Mouse (Mus musculus): ENCODE results near the gene Lmo2. TPM values are rescaled to one million over a fixed set of nuclear protein-coding genes. Genes with fewer than 3 reads are reported as not detected.
A peak's percentile ranks its signal among the peaks of the same experiment; 100 is the strongest.

The Lmo2 gene
- polyA plus RNA-seq (2015; fragmentation: Nextera tagmentation; extraction: Ambion mirVana) = 19.8 and 23.3 TPM in 2 replicates

DNA sequence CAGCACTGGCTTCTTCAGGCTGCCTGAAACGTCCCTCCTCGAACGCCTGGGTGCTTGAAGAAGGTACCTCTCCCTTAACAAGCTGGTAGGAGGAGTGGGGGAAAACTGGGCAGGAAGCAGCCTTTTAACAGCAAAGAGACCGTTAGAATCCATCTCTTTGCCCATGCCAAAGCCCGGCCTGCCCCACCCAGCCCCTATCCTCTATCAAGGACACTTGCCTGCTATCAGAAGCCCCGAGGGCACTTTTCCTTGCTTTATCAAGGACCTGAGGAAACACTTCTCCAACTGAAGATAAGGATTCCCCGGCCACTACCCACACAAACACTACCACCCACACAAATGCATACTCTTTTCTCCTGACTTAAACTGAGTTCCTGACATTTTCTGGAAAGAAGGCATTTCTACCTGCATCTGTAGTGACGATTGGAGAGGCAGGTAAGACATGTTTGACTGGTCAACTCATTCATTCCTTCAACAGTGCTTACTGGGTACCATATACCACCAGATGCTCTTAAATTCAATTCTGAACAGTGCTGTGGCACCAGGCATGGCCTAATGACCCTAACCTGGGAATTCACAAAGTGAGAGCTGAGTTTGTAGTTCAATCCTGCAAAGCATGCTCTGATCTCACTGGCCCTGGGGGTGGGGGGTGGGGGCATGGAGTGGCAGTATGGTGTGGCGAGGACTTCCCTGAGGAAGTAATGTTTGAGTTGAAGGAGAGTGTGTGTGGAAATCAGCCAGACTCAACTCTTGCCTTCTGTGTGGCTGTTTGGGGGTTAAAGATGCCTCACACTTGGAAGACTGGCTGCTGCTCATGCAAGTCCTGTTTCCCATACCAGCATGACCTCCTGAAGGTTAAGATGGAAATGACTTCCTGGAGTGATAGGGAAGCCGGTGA is at the start of gene Lmo2:
Lmo2 (plus strand) TSS at position 338 of the 898 bp plus-strand sequence.
- Histone ChIP-seq H3K27ac (no peak within 1 kb of the TSS), H3K9ac (no peak within 1 kb of the TSS), H3K27me3 (no peaks in the 10 kb centered on the region; the same call in 1 of the 2 replicates), H3K4me3 (no peak within 1 kb of the TSS), H3K4me1 (no peaks in the 10 kb centered on the region), H3K4me2 (no peak within 1 kb of the TSS), H3K36me3 (ENCODE audit: poor library complexity, severe bottlenecking) (no peaks in the 10 kb centered on the region), H3K9me3 (replicated peaks) (no peaks in the 10 kb centered on the region)
- 75% methylated on average over 10 of the region's 10 CpGs for WGBS
- ATAC-seq = no peak

GRCm38 (mm10) chr2:103910601-103911000 is 47.2 kb upstream of the Lmo2 start:
- H3K4me2 ChIP-seq = no peak overlapping the region
- 88% methylated on average over 5 of the region's 5 CpGs for WGBS
- H3K9me3 ChIP-seq (replicated peaks) = no peaks in the 10 kb centered on the region
- H3K4me3 ChIP-seq = no peak overlapping the region
- ATAC-seq = no peak
- no peaks in the 10 kb centered on the region for H3K36me3 ChIP-seq (ENCODE audit: poor library complexity, severe bottlenecking)
- H3K4me1 ChIP-seq = peaks cover 15% of the 10 kb centered on the region
- no peaks in the 10 kb centered on the region for H3K27me3 ChIP-seq
- no peak overlapping the region for H3K9ac ChIP-seq
- no peak overlapping the region for H3K27ac ChIP-seq

DNA sequence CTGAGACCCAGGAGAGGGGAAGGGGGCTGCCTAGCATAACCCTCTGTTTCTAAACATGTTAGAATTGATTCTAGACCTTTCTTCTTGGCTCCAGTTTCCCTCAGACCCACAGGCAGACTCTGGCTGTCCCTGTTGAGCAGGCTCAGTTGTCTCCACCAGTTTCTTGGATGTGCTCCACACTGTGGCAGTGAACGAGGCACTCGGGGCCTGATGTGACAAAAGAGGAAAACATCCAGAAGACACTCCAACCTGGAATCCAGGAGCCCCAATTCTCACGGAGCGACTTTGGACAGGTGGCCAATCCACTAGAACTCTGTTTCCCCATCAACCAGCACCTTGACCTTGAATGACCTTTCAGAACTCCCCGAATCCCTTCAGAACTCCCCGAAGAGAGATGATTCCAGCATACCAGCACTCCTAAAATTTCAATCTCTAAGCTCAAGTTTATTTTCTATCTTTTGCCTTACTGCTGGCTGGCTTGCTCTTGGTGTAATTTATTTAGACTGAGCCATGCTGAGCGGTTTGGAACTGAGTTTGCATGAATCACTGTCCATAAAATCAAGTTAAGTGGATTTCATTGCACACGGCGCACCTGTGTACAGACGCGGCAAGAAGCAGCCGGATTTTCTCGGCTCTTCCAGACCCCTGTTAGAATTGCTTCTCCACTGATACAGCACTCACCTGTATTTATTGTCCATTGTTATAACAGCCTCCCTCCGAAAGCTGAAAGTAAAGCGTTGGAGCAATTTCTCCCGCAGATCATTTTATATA is 45.1 kb upstream of the Lmo2 start:
- no peaks in the 10 kb centered on the region for H3K36me3 ChIP-seq (ENCODE audit: poor library complexity, severe bottlenecking)
- H3K27ac ChIP-seq = no peak overlapping the region
- no peak overlapping the region for H3K9ac ChIP-seq
- no peak overlapping the region for H3K4me2 ChIP-seq
- no peaks in the 10 kb centered on the region for H3K4me1 ChIP-seq
- H3K9me3 ChIP-seq (replicated peaks) = no peaks in the 10 kb centered on the region
- H3K27me3 ChIP-seq = no peaks in the 10 kb centered on the region
- ATAC-seq = no peak
- H3K4me3 ChIP-seq = no peak overlapping the region
- WGBS = 90% methylated on average over 16 of the region's 16 CpGs

- ATAC-seq = no peak
- Histone ChIP-seq H3K27ac (no peak overlapping the region), H3K27me3 (no peaks in the 10 kb centered on the region), H3K9me3 (replicated peaks) (no peaks in the 10 kb centered on the region), H3K4me3 (no peak overlapping the region), H3K36me3 (ENCODE audit: poor library complexity, severe bottlenecking) (no peaks in the 10 kb centered on the region), H3K4me2 (no peak overlapping the region), H3K4me1 (no peaks in the 10 kb centered on the region), H3K9ac (no peak overlapping the region)
- WGBS = 89% methylated on average over 6 of the region's 6 CpGs
These were observed 44.5 kb upstream of the Lmo2 start for GRCm38 (mm10) chr2:103913252-103913650.

GRCm38 (mm10) chr2:103916069-103916468 is 41.7 kb upstream of the Lmo2 start:
- H3K4me1 ChIP-seq = no peaks in the 10 kb centered on the region
- 92% methylated on average over 5 of the region's 5 CpGs for WGBS
- no peak overlapping the region for H3K4me2 ChIP-seq
- ATAC-seq = no peak
- H3K27ac ChIP-seq = no peak overlapping the region
- H3K9me3 ChIP-seq (replicated peaks) = no peaks in the 10 kb centered on the region
- no peak overlapping the region for H3K4me3 ChIP-seq
- no peak overlapping the region for H3K9ac ChIP-seq
- no peaks in the 10 kb centered on the region for H3K36me3 ChIP-seq (ENCODE audit: poor library complexity, severe bottlenecking)
- H3K27me3 ChIP-seq = no peaks in the 10 kb centered on the region

DNA sequence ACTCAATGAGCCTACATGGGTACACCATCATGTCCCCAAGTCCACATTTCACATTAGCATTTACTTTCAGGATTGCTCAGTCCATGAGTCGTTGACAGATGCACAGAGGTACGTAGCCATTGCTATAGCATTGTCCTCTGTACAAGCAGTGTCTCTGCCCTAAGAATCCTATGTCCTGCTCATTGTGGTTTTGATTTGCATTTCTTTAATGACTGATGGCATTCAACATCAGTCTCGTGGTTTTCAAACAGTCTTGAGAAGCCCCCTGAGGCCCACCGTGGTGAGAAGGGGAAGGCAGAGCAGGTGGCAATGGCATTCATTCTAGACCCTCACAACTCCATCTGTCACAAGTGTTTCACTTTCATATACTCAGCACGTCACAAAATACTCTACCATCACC is 40.4 kb upstream of the Lmo2 start:
- no peak overlapping the region for H3K4me2 ChIP-seq
- WGBS = 81% methylated on average over 5 of the region's 5 CpGs
- no peak for ATAC-seq
- H3K4me1 ChIP-seq = no peaks in the 10 kb centered on the region
- no peak overlapping the region for H3K4me3 ChIP-seq
- no peak overlapping the region for H3K27ac ChIP-seq
- no peaks in the 10 kb centered on the region for H3K36me3 ChIP-seq (ENCODE audit: poor library complexity, severe bottlenecking)
- no peaks in the 10 kb centered on the region for H3K9me3 ChIP-seq (replicated peaks)
- no peak overlapping the region for H3K9ac ChIP-seq
- no peaks in the 10 kb centered on the region for H3K27me3 ChIP-seq

- 84% methylated on average over 2 of the region's 2 CpGs for WGBS
- Histone ChIP-seq H3K27ac (no peak overlapping the region), H3K4me1 (no peaks in the 10 kb centered on the region), H3K36me3 (ENCODE audit: poor library complexity, severe bottlenecking) (no peaks in the 10 kb centered on the region), H3K27me3 (no peaks in the 10 kb centered on the region), H3K9ac (no peak overlapping the region), H3K4me3 (no peak overlapping the region), H3K9me3 (replicated peaks) (no peaks in the 10 kb centered on the region), H3K4me2 (no peak overlapping the region)
- ATAC-seq = no peak
These were observed 39.4 kb upstream of the Lmo2 start for GRCm38 (mm10) chr2:103918375-103918774.

DNA sequence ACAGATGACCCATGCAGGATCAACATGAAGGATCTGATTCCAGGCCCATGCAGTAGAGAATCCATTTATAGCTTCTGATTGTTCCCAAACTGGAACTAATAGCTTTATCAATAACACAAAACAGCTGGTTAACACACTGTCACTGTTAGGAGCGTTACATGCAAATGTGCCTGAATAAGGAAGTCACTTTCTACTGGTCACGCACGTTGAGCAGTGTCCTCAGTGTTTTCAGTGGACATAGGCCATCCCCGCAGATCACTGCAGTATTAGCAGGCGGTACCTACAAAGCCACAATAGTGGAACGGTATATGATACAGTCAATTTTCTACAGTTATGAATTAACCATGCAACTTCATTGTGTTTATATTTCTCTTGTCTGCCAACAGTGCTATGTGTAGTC is 38.3 kb upstream of the Lmo2 start:
- no peak overlapping the region for H3K4me3 ChIP-seq
- no peaks in the 10 kb centered on the region for H3K9me3 ChIP-seq (replicated peaks)
- no peak overlapping the region for H3K4me2 ChIP-seq
- H3K27me3 ChIP-seq = no peaks in the 10 kb centered on the region
- H3K36me3 ChIP-seq (ENCODE audit: poor library complexity, severe bottlenecking) = no peaks in the 10 kb centered on the region
- ATAC-seq = no peak
- H3K27ac ChIP-seq = no peak overlapping the region
- H3K9ac ChIP-seq = no peak overlapping the region
- 92% methylated on average over 6 of the region's 6 CpGs for WGBS
- H3K4me1 ChIP-seq = no peaks in the 10 kb centered on the region

GRCm38 (mm10) chr2:103926586-103927113 is 31.1 kb upstream of the Lmo2 start:
- Histone ChIP-seq H3K27me3 (no peaks in the 10 kb centered on the region), H3K9me3 (replicated peaks) (no peaks in the 10 kb centered on the region), H3K4me2 (no peak overlapping the region), H3K36me3 (ENCODE audit: poor library complexity, severe bottlenecking) (no peaks in the 10 kb centered on the region), H3K4me3 (no peak overlapping the region), H3K27ac (no peak overlapping the region), H3K9ac (no peak overlapping the region), H3K4me1 (peaks cover 26% of the 10 kb centered on the region)
- 87% methylated on average over 4 of the region's 4 CpGs for WGBS
- no peak for ATAC-seq

GRCm38 (mm10) chr2:103927610-103928145 is 30.1 kb upstream of the Lmo2 start:
- Histone ChIP-seq H3K27ac (no peak overlapping the region), H3K4me3 (no peak overlapping the region), H3K36me3 (ENCODE audit: poor library complexity, severe bottlenecking) (no peaks in the 10 kb centered on the region), H3K27me3 (no peaks in the 10 kb centered on the region), H3K9me3 (replicated peaks) (no peaks in the 10 kb centered on the region), H3K4me1 (peaks cover 26% of the 10 kb centered on the region), H3K4me2 (no peak overlapping the region), H3K9ac (no peak overlapping the region)
- peak; percentile 75 for ATAC-seq
- 6% methylated on average over 1 of the region's 1 CpGs for WGBS

DNA sequence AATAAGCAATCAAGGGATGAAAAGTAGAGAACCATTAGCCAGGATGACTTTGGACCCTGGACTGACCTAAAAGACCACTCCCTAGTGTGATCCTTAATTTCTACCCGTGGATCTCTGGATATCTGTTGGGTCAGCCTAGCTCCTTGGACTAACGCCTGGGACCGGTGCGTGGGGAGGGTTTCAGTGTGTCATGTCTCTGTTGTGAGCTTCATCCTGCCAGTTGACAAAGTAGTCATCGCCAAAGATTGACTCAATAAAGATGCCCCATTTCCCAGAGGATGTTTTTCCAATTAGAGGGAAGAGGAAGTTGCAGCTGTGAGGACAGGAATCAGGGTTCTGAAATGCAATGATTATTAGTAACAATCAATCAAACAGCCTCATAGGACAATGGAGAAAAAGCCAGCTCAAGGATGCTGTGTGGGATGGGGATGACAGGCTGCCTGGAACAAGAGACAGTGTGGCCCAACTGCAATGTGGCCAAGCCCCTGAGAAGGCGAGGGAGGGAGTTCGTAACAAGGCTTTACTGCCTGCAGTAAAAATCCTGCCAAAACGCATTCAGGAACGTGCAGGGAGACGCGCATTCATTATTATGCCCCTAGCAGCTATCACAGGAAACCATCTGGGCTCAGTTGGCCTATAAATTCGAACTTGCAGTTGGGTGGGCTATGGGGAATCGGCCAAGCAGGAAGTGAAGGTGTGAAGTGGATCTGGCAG is 27.3 kb upstream of the Lmo2 start:
- Histone ChIP-seq H3K4me3 (no peak overlapping the region), H3K27me3 (no peaks in the 10 kb centered on the region), H3K9me3 (replicated peaks) (no peaks in the 10 kb centered on the region), H3K4me2 (no peak overlapping the region), H3K4me1 (peaks cover 26% of the 10 kb centered on the region), H3K36me3 (ENCODE audit: poor library complexity, severe bottlenecking) (no peaks in the 10 kb centered on the region), H3K27ac (peak overlapping the region; percentile 54), H3K9ac (no peak overlapping the region)
- WGBS = 58% methylated on average over 13 of the region's 13 CpGs
- ATAC-seq = peak; percentile 75

Measured in forebrain, embryonic 13.5 days (tissue).